Mouse (Mus musculus): ENCODE data around the gene Hoxd9. TPM values are rescaled to one million over a fixed set of nuclear protein-coding genes. Genes with fewer than 3 reads are reported as not detected.

Hoxd9 gene
- polyA plus RNA-seq, 1 experiment from 2014 or later: not detected

DNA sequence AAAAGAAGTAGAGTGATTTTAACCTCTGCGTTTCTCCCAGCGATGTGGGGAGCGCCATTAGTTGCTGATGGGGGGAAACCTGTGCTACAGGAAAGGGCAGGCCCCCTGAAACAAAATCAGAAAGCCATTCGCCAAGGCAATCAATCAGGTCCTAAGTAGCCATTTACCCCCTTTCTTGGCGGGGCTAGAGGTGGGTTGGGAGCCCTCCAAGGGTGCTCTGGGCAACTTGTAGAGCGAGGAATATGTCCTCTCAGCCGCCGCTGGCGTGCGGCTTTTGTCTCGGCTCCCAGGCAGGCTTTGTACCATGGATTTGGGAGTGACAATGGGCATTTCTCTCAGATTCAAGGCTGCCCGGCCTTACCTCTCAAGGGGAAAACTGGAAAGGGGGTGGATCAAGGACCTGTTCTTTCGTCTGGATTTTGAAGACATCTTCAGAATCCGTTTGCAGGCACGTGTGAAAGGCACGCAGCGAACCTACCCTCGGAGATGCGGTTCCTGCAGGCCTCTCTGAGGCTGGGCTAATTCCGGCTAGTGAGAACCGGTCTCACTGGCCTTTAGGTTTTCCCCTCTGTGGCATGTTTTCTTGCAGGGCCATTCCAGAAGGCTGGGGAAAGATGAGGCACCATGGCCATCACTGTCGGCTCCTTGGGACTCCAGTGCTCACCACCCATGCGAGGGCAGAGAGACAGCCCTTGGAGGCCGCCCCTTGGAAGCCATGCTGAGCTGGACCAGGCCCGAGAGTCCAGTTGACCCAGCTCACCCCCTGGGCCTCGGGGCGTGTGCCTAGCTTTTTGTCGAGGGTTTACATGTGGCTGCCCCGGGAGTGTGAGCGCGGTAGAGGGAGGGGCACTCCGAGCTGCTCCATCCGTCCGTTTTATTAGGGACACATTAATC is 838 bp upstream of the Hoxd9 start:
- no peak overlapping the region for H3K9ac ChIP-seq

DNA sequence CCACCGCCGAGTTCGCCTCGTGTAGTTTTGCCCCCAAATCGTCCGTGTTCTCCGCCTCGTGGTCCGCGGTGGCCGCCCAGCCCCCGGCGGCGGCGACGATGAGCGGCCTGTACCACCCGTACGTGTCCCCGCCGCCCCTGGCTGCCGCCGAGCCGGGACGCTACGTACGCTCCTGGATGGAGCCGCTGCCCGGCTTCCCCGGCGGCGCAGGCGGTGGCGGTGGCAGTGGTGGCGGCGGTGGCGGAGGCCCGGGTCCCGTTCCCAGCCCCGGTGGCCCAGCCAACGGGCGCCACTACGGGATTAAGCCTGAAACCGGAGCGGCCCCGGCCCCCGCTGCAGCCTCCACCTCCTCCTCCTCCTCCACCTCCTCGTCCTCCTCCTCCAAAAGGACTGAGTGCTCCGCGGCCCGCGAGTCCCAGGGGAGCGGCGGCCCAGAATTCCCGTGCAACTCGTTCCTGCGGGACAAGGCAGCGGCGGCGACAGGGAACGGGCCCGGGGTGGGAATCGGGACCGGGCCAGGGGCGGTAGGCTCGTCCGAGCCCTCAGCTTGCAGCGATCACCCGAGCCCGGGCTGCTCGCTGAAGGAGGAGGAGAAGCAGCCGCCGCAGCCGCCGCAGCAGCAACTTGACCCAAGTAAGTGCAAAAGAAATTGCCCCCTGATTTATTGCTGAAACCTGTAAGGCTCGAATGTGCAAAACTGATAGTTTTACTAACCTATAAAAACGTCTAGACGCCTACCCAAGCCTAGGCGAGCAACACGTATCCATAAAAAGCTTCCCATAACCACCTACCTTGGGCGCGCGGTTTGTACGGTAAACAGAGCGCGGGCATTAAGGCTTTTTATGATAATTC is 900 bp downstream of the Hoxd9 start:
- Histone ChIP-seq H3K4me2 (peak overlapping the region; percentile 51), H3K27me3 (peaks cover 82% of the 10 kb centered on the region), H3K9me3 (no peaks in the 10 kb centered on the region), H3K27ac (replicated peaks) (no peak overlapping the region), H3K4me3 (peak overlapping the region; percentile 26), H3K4me1 (replicated peaks) (peaks cover 12% of the 10 kb centered on the region), H3K36me3 (no peaks in the 10 kb centered on the region), H3K9ac (no peak overlapping the region)
- under 1% methylated on average over 70 of the region's 86 CpGs for WGBS
- no peak for ATAC-seq (ENCODE audit: low FRiP score, low read depth)

More for the DNA sequence above, 838 bp upstream of the Hoxd9 start:
- 2% methylated on average over 34 of the region's 34 CpGs for WGBS
- H3K4me1 ChIP-seq (replicated peaks): peaks cover 12% of the 10 kb centered on the region
- H3K27me3 ChIP-seq: peaks cover 87% of the 10 kb centered on the region
- no peaks in the 10 kb centered on the region for H3K36me3 ChIP-seq
- ATAC-seq (ENCODE audit: low FRiP score, low read depth): no peak
- no peaks in the 10 kb centered on the region for H3K9me3 ChIP-seq
- H3K27ac ChIP-seq (replicated peaks): no peak overlapping the region
- no peak overlapping the region for H3K4me2 ChIP-seq
- H3K4me3 ChIP-seq: no peak overlapping the region

DNA sequence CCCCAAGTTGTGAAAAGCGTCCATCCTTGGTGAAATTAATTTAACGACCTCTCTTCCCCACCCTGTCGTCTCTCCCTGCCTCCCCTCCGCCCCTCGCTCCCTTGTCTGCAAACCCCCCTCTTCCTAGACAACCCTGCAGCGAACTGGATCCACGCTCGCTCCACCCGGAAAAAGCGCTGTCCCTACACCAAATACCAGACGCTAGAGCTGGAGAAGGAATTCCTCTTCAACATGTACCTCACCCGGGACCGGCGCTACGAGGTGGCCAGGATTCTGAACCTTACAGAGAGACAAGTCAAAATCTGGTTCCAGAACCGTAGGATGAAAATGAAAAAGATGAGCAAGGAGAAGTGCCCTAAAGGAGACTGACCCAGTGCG is 1.5 kb downstream of the Hoxd9 start:
- Histone ChIP-seq H3K27me3 (peaks cover 82% of the 10 kb centered on the region), H3K4me2 (no peak overlapping the region), H3K4me1 (replicated peaks) (peaks cover 12% of the 10 kb centered on the region), H3K27ac (replicated peaks) (no peak overlapping the region), H3K9ac (no peak overlapping the region), H3K4me3 (no peak overlapping the region), H3K9me3 (no peaks in the 10 kb centered on the region), H3K36me3 (no peaks in the 10 kb centered on the region)
- 2% methylated on average over 17 of the region's 17 CpGs for WGBS
- ATAC-seq (ENCODE audit: low FRiP score, low read depth): no peak

DNA sequence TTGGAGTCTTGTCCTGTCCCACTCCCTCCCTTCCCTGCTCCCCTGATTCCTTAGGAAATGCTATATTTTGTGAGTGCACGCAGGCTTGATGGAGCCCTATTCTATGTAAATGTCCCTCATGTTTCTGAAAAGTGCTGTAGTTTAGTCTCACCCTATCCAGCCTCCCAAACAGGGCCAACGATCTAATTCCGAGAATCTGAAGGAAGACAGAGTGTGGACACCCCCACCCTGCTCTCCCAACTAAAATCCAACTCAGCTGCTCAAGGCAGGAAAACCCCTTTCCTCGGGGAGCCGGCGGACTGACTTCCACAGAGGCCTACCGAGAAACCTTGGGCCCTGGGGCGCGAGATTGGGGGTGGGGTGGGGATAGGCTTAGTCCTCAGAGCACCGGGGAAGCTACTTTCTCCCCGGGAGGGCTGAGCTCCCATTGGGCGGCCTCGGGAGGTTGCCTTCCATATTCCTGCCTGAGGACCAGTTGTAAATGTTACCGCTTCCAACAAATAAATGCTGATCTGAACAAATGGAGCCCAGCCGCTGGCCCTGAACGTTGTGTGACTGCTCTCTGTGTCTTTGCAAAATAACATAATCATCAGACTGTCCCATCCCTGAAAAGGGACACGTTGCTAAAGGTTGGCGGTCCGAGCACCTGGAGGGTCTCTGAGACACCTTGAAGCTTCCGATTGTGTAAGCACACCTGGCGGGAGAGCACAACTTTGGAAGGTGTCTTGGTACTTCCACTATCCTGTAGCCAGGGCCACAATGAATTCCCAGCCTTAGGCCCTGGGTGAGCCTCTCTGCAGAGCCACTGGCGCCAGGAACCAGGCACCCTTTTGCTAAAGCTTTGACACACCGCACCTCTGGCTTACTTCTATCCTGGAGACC is 2.4 kb downstream of the Hoxd9 start:
- peaks cover 80% of the 10 kb centered on the region for H3K27me3 ChIP-seq
- H3K4me1 ChIP-seq (replicated peaks): peaks cover 14% of the 10 kb centered on the region
- no peak overlapping the region for H3K4me3 ChIP-seq
- H3K4me2 ChIP-seq: no peak overlapping the region
- no peak overlapping the region for H3K9ac ChIP-seq
- H3K9me3 ChIP-seq: no peaks in the 10 kb centered on the region
- H3K36me3 ChIP-seq: no peaks in the 10 kb centered on the region
- WGBS: 3% methylated on average over 23 of the region's 23 CpGs
- no peak overlapping the region for H3K27ac ChIP-seq (replicated peaks)
- no peak for ATAC-seq (ENCODE audit: low FRiP score, low read depth)

DNA sequence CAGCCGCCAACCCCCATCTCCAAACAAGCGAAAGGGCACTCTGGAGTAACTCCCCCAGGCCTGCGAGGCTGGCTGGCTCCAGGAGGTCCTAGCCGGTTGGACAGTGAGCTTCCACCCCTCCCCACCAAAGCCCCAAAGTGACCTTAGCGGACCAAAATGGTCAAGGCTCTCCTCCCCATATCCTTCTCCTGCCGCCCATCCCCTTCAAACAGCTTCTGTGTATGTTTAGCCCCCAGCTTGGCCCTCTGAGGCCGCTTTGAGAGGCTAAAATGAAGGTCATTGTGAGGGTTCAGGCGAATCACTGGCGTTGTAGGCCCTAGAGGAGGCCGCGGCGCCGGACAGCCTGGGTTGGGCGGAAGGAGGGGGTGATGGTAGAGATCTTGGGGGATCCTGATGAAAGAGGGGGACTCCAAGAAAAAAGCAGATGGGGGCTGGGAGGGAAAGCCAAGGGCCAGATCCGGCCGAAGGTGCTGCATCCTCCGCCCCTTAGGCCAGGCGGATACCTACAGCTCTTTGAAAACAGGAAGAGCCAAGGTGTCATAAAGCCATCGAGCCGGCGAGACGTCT is 3.1 kb downstream of the Hoxd9 start:
- no peaks in the 10 kb centered on the region for H3K36me3 ChIP-seq
- H3K9ac ChIP-seq: no peak overlapping the region
- no peak overlapping the region for H3K4me2 ChIP-seq
- H3K27ac ChIP-seq (replicated peaks): no peak overlapping the region
- WGBS: 2% methylated on average over 22 of the region's 22 CpGs
- H3K9me3 ChIP-seq: no peaks in the 10 kb centered on the region
- no peak for ATAC-seq (ENCODE audit: low FRiP score, low read depth)
- H3K4me3 ChIP-seq: no peak overlapping the region
- peaks cover 78% of the 10 kb centered on the region for H3K27me3 ChIP-seq
- peaks cover 21% of the 10 kb centered on the region for H3K4me1 ChIP-seq (replicated peaks)

DNA sequence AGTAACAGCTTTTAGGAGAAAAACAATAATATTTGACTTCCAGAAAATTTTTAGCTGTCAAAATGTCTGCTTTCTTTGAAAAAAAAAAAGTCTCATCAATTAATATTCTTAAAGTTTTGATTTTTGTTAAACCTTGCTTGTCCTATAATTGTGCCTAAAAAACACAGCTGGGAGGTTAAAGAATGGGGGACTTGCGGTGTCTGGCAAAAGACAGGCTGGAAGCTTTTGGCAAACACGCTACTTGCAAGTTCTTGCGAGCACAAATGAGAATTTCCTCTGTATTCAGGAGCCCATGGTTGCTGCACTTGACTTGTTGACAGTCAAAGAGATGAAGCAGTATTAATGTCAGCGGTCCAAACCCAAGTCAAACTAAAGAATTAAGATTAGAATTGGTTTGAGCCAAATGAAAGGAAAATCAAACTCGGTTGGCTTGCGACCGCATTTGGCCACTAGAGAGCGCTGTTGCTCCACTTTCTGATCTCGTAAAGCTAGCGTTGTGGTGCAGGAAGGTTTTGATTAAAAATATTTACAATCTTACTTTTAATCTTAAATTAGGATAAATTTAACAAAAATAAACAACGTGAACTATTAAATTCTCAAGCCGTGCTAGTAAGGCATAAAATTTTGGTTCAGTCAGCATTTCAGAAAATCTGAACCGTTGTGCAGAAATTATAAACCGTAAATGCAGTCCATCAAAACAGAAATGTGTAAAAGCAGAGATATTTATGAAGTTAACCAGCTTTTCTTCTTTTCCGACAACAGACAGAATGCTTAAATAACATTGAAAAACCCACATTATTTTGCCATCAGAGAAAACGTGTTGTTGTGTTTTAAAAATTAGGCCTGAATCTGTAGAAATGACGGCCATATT is 4.7 kb downstream of the Hoxd9 start:
- no peaks in the 10 kb centered on the region for H3K9me3 ChIP-seq
- H3K4me3 ChIP-seq: no peak overlapping the region
- H3K36me3 ChIP-seq: no peaks in the 10 kb centered on the region
- no peak overlapping the region for H3K27ac ChIP-seq (replicated peaks)
- WGBS: 11% methylated on average over 17 of the region's 17 CpGs
- H3K4me2 ChIP-seq: no peak overlapping the region
- H3K4me1 ChIP-seq (replicated peaks): peaks cover 23% of the 10 kb centered on the region
- no peak overlapping the region for H3K9ac ChIP-seq
- H3K27me3 ChIP-seq: peaks cover 76% of the 10 kb centered on the region
- ATAC-seq (ENCODE audit: low FRiP score, low read depth): no peak

DNA sequence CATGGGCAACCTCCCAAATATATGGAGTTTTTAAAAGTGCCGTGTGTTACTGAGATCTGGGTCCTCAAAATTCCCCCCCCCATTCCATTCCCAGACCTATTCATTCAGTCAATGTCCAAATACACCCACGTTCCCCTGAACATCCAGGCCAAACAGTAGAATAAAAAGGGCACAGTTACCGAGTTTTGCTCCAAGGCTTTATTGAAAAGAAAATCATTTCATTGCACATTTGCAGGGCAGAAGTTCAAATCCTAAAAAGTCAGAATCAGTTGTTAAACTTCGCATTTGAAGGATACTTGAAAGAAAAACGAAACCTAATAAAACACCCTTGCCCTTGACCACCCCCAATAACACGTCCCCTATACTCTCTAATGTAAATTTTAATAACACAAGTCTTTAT is 5.3 kb downstream of the Hoxd9 start:
- Histone ChIP-seq H3K27me3 (peaks cover 77% of the 10 kb centered on the region), H3K27ac (replicated peaks) (no peak overlapping the region), H3K36me3 (no peaks in the 10 kb centered on the region), H3K9ac (no peak overlapping the region), H3K4me3 (no peak overlapping the region), H3K4me1 (replicated peaks) (peaks cover 19% of the 10 kb centered on the region), H3K9me3 (no peaks in the 10 kb centered on the region), H3K4me2 (no peak overlapping the region)
- 16% methylated on average over 6 of the region's 6 CpGs for WGBS
- ATAC-seq (ENCODE audit: low FRiP score, low read depth): no peak

DNA sequence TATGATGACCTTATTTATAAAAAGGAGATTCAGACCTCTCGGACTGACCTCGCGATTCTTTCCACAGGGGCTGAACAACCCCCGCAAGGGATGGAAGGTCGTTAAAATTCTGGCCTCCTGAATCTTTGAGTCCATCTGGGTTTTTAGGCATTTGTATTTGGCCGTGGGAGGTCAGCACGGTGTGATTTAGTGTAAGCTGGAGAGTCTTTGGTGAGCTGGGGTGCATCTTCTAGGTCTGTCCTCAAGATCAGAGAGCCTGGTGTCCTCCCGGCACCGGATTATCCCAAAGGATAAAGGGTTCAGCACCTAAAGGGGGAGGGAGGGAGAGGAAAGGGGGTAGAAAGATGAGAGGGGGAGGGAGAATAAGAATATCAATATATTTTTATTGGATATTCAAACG is 5.8 kb downstream of the Hoxd9 start:
- Histone ChIP-seq H3K27me3 (peaks cover 82% of the 10 kb centered on the region), H3K36me3 (no peaks in the 10 kb centered on the region), H3K27ac (replicated peaks) (no peak overlapping the region), H3K9me3 (no peaks in the 10 kb centered on the region), H3K4me1 (replicated peaks) (peaks cover 14% of the 10 kb centered on the region), H3K4me3 (no peak overlapping the region), H3K9ac (no peak overlapping the region), H3K4me2 (no peak overlapping the region)
- no peak for ATAC-seq (ENCODE audit: low FRiP score, low read depth)
- 4% methylated on average over 10 of the region's 10 CpGs for WGBS

DNA sequence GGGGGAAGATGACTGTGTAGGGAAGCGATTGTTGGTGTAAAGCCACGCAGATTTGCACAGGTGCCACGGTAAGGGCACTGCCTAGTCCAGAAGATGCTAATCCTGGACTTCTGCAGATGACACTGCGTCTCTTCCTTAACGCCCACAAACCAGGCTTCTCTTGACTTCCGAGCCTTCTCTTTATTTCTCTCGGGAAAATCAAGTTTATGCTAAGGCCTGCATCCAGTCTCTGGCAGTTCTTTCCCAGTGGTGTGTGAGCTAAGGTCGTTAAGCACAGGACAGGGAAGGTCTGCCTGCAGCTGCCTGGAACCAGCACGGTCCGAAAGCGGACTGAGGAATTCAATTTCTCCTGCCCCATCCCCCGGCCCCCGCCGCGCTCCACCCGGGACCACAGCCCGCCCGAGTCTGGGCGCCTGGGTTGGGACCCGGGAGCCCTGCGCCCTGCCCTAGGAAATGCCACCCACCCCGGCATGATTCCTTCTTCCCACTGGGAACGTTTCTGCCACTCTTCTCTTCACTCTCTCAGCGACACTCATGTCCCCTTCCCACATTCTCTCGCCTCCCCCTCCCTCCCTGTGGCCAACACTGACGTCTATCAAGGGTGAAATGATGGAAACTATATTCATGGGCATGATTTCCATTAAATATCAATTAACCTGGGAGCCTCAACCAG is 6.3 kb downstream of the Hoxd9 start:
- Histone ChIP-seq H3K4me2 (no peak overlapping the region), H3K27ac (replicated peaks) (no peak overlapping the region), H3K4me3 (no peak overlapping the region), H3K36me3 (no peaks in the 10 kb centered on the region), H3K4me1 (replicated peaks) (peaks cover 11% of the 10 kb centered on the region), H3K9me3 (no peaks in the 10 kb centered on the region), H3K9ac (no peak overlapping the region), H3K27me3 (peaks cover 85% of the 10 kb centered on the region)
- WGBS: 3% methylated on average over 26 of the region's 26 CpGs
- no peak for ATAC-seq (ENCODE audit: low FRiP score, low read depth)

DNA sequence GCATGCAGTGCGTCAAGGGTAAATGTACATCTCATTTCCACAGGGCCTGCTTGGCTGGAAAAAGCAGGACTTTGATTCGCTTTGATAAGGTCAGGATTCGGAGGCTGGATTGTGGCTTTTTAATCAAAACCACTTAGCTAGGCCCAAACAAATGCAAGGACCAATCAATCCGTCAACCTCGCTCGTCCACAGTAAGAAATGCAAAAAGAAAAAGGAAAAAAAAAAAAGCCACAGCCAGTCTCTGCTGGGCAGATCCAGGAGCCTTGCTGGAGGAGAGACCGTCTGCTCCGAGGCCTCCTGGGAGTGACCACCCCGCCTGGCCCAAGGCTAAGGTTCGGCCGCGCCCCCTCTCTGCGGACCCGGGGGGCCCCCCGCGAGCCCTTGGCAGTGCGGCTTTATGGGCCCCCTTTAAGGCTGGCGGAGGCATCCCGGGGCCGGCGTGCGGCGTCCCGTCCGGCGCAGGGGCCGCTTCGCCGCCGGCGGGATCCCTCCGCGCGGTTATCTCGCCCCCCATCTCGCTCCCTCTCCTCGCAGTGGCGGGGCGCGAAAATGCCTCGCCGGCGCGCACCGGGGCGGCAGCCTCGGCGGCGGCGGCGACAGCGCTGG is 7.0 kb downstream of the Hoxd9 start, which contains the start of gene Hoxd8:
Gene Hoxd8, plus strand, starts transcription at position 223 of the 606 bp plus-strand sequence.
- Histone ChIP-seq H3K9me3 (no peaks in the 10 kb centered on the region), H3K4me3 (peak within 1 kb of the TSS; percentile 36), H3K36me3 (no peaks in the 10 kb centered on the region), H3K27ac (replicated peaks) (0 out of 2 replicates have a peak within 1 kb of the TSS, but pooled peaks have one; percentile 0), H3K4me2 (peak within 1 kb of the TSS; percentile 50), H3K9ac (no peak within 1 kb of the TSS), H3K27me3 (peaks cover 87% of the 10 kb centered on the region), H3K4me1 (replicated peaks) (peaks cover 11% of the 10 kb centered on the region)
- under 1% methylated on average over 48 of the region's 52 CpGs for WGBS
- no peak for ATAC-seq (ENCODE audit: low FRiP score, low read depth)
